Mouse (Mus musculus) stomach, embryonic 16.5 days (tissue): Measurements from ENCODE around the gene Cdhr1. TPM values are rescaled to one million over a fixed set of nuclear protein-coding genes. Genes with fewer than 3 reads are reported as not detected.
A peak's percentile ranks its signal among the peaks of the same experiment; 100 is the strongest.

ENCODE experiments used
- ATAC-seq: fragments of 200-750 bp; cut with Nextera tagmentation; 2 replicates; pipeline ENCODE4 v1.8.0; 2017; ENCODE audit warnings: moderate number of reproducible peaks, moderate TSS enrichment; ENCODE audit not compliant: insufficient read depth, low FRiP score
- H3K27ac ChIP-seq: fragments of 300-500 bp; sonication (generic); 2 replicates; pipeline ENCODE4 v1.5.1; 2014; ENCODE audit warnings: low read length
- H3K27me3 ChIP-seq: fragments of 300-500 bp; sonication (generic); 2 replicates; pipeline ENCODE4 v1.6.1; 2014; ENCODE audit warnings: low read length, control low read depth, mixed read lengths; ENCODE audit not compliant: control insufficient read depth, insufficient read depth
- H3K36me3 ChIP-seq: fragments of 300-500 bp; sonication (generic); 2 replicates; pipeline ENCODE4 v1.6.1; 2014; ENCODE audit warnings: low read length; ENCODE audit not compliant: control insufficient read depth, insufficient read depth
- H3K4me1 ChIP-seq: fragments of 300-500 bp; sonication (generic); 2 replicates; pipeline ENCODE4 v1.6.1; 2014; ENCODE audit warnings: low read length, control low read depth, mixed read lengths; ENCODE audit not compliant: control insufficient read depth, insufficient read depth
- H3K4me2 ChIP-seq: fragments of 300-500 bp; sonication (generic); 2 replicates; pipeline ENCODE4 v1.6.1; 2014; ENCODE audit warnings: low read depth, low read length, mixed read lengths
- H3K4me3 ChIP-seq: fragments of 300-500 bp; sonication (generic); replicated peaks from 2 replicates; pipeline ENCODE4 v1.5.1; 2014; ENCODE audit warnings: mild to moderate bottlenecking, low read length
- H3K9ac ChIP-seq: fragments of 300-500 bp; sonication (generic); 2 replicates; pipeline ENCODE4 v1.6.1; 2014; ENCODE audit warnings: low read length
- H3K9me3 ChIP-seq: fragments of 300-500 bp; sonication (generic); replicated peaks from 2 replicates; pipeline ENCODE4 v1.6.1; 2016; ENCODE audit warnings: low read length, control low read depth; ENCODE audit not compliant: control insufficient read depth
- WGBS: fragments of 180-500 bp; shearing (Covaris S2); extraction: QIAGEN DNeasy Blood & Tissue Kit; methylation state at CpG from one replicate; pipeline ENCODE4 v1.1.7; 2014; 5-methylcytosine and 5-hydroxymethylcytosine counted together
- polyA plus RNA-seq: library from polyadenylated mRNA; unstranded; fragments of >200 nt; fragmentation: Nextera tagmentation; extraction: Ambion mirVana; gene quantifications from 2 replicates; pipeline ENCODE4 v1.2.1, GENCODE M21; 2015

Cdhr1 gene
- polyA plus RNA-seq, 1 experiment from 2014 or later = 0.27 TPM

DNA sequence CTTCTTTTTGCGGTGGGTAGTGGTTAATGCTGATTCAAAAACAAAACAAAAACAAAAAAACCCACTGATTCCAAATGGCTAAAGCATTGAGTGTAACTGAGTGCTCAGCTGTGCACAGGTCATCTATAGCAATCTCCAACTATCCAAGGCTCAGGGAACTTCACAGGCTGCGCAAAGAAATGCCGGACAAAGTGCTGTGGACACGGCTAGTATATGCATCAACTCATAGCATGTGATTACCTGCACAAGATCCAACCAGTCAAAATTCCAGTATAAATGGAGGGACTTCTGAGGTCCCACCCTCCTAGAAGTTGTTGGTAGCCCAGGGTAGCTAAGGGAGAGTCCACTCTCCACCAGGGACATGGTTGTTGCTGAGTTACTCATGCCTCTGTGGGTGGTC, 21.1 kb upstream of the Cdhr1 start:
- Histone ChIP-seq H3K4me3 (no peak overlapping the region), H3K4me1 (no peaks in the 10 kb centered on the region), H3K9ac (no peak overlapping the region), H3K27ac (no peak overlapping the region), H3K36me3 (peaks cover 6% of the 10 kb centered on the region; the same call in 1 of the 2 replicates), H3K4me2 (no peak overlapping the region), H3K9me3 (no peaks in the 10 kb centered on the region), H3K27me3 (no peaks in the 10 kb centered on the region)
- no peak for ATAC-seq
- WGBS = 90% methylated on average over 4 of the region's 4 CpGs

DNA sequence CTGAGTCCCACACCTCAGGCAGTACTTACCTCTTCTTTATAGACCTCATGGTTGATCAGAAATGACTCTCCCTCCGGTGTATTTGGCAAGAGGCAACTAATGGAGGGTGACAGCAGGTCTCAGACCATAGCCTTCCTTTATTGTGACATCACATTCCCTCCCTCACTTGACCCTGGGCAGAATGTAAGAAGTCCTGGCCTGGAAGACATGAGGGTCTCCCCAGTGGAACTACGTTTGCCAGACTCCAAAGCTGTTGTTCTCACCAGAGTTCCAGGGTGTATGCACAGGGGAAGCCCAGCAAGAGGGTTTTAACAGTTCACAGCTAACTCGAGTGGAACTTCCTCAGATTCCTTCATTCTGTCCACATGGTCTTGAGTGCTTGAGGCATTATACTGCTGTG, 15.8 kb upstream of the Cdhr1 start, which contains the start of gene 2610528A11Rik:
TSS of gene 2610528A11Rik (minus strand) at position 101 of the 400 bp plus-strand sequence.
- ATAC-seq = no peak
- Histone ChIP-seq H3K9me3 (no peaks in the 10 kb centered on the region), H3K4me3 (no peak within 1 kb of the TSS), H3K9ac (no peak within 1 kb of the TSS), H3K4me2 (no peak within 1 kb of the TSS), H3K36me3 (no peaks in the 10 kb centered on the region), H3K27me3 (no peaks in the 10 kb centered on the region), H3K27ac (no peak within 1 kb of the TSS), H3K4me1 (no peaks in the 10 kb centered on the region)
- 73% methylated on average over 3 of the region's 3 CpGs for WGBS

GRCm38 (mm10) chr14:37112931-37113330, 14.8 kb upstream of the Cdhr1 start:
- no peak overlapping the region for H3K27ac ChIP-seq
- no peaks in the 10 kb centered on the region for H3K36me3 ChIP-seq
- no peaks in the 10 kb centered on the region for H3K27me3 ChIP-seq
- WGBS = 88% methylated on average over 7 of the region's 7 CpGs
- no peak overlapping the region for H3K4me3 ChIP-seq
- H3K4me1 ChIP-seq = no peaks in the 10 kb centered on the region
- no peak for ATAC-seq
- no peak overlapping the region for H3K4me2 ChIP-seq
- no peaks in the 10 kb centered on the region for H3K9me3 ChIP-seq
- no peak overlapping the region for H3K9ac ChIP-seq

DNA sequence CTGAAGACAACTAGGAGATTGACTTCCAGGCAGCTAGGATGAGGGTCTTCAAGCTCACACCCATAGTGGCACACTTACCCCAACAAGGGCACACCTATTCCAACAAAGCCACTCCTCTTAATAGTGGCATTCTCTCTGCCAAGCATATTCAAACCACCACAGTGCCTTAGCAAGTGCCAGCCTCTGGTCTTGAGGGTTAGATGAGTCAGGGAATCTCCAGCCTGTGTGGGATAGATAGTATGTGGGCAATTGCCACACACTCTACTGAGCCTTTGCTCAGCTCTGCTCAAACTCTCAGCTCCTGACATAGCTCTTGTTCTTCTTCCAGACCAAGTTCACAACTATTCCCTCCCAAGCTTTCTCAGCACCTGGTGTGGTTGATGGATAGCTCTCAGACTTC, 13.2 kb upstream of the Cdhr1 start:
- Histone ChIP-seq H3K4me2 (no peak overlapping the region), H3K9ac (no peak overlapping the region), H3K27me3 (no peaks in the 10 kb centered on the region), H3K4me1 (no peaks in the 10 kb centered on the region), H3K27ac (no peak overlapping the region), H3K36me3 (no peaks in the 10 kb centered on the region), H3K9me3 (no peaks in the 10 kb centered on the region), H3K4me3 (no peak overlapping the region)
- ATAC-seq = no peak

DNA sequence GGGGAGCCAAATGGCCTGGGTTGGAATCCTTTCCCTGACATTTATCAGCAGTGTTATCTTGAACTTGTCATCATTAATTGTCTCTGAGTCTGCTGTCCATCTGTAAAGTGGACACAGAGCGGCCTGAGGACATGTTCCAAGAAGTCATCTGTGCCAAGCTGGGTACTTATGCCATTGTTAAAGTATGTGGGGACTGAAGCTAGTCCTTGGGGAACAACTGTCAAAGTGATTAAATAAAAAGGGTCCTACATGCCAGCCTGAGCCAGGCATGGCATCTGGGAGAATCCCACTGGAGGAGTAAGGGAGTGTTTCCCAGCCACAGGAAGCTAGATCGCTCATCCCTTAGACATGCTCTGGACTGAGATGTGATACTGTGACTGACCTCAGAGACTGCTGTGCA, 12.3 kb upstream of the Cdhr1 start:
- Histone ChIP-seq H3K4me3 (no peak overlapping the region), H3K9me3 (no peaks in the 10 kb centered on the region), H3K9ac (no peak overlapping the region), H3K36me3 (no peaks in the 10 kb centered on the region), H3K4me2 (no peak overlapping the region), H3K27me3 (no peaks in the 10 kb centered on the region), H3K27ac (no peak overlapping the region), H3K4me1 (no peaks in the 10 kb centered on the region)
- ATAC-seq = 0 out of 2 replicates have a peak, but pooled peaks have one; percentile 37
- 61% methylated on average over 2 of the region's 2 CpGs for WGBS

DNA sequence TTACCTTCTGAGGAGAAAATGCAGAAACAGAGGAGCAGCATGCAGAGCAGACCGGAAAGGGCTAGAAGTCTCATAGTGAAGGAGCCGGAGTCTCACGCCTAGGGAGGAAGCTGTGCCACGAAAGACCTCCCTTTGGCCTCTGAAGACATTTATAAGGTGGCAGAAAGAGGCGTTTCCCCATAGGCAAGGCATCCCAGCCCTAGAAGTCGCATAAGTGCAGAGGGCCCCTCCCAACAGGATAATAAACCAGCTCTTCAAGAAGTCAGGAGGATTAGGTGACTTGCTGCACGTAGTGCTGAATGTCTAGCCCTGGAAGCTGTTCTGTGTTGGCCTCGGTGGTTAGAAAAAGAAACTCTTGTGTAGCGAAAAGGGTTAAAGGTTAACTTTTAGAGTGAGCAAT, 11.8 kb upstream of the Cdhr1 start:
- H3K4me1 ChIP-seq = peaks cover 3% of the 10 kb centered on the region; the same call in 1 of the 2 replicates
- ATAC-seq = 0 out of 2 replicates have a peak, but pooled peaks have one; percentile 17
- H3K9ac ChIP-seq = no peak overlapping the region
- no peaks in the 10 kb centered on the region for H3K9me3 ChIP-seq
- H3K4me2 ChIP-seq = 0 out of 2 replicates have a peak overlapping the region, but pooled peaks have one; percentile 5
- WGBS = 35% methylated on average over 9 of the region's 9 CpGs
- H3K4me3 ChIP-seq = no peak overlapping the region
- no peak overlapping the region for H3K27ac ChIP-seq
- H3K36me3 ChIP-seq = no peaks in the 10 kb centered on the region
- H3K27me3 ChIP-seq = no peaks in the 10 kb centered on the region

DNA sequence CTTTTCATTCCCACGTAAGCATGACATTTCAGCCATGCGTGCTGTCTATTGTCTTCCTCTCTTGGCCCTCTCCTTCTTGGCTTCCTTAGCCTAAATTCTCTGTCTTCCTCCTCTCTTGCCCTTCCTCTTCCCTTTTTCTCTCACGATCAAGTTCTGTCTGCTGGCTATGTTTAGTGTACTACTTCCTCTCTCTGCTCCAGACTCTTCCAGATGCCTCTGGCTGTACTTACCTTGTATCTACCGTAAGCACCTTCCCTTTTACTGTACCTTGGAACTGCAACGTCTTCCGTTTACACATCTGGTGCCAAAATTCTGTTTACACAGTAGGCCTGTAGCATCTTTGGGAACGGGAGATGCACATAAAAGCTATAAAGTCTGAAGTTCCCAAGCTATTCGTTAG, 11.3 kb upstream of the Cdhr1 start:
- Histone ChIP-seq H3K9ac (no peak overlapping the region), H3K27ac (no peak overlapping the region), H3K4me3 (no peak overlapping the region), H3K4me2 (0 out of 2 replicates have a peak overlapping the region, but pooled peaks have one; percentile 5), H3K9me3 (no peaks in the 10 kb centered on the region), H3K4me1 (peaks cover 6% of the 10 kb centered on the region; the same call in 1 of the 2 replicates), H3K27me3 (no peaks in the 10 kb centered on the region), H3K36me3 (no peaks in the 10 kb centered on the region)
- 66% methylated on average over 8 of the region's 8 CpGs for WGBS
- ATAC-seq = no peak

- Histone ChIP-seq H3K36me3 (no peaks in the 10 kb centered on the region), H3K4me2 (no peak overlapping the region), H3K9ac (no peak overlapping the region), H3K27ac (no peak overlapping the region), H3K4me3 (no peak overlapping the region), H3K9me3 (no peaks in the 10 kb centered on the region), H3K4me1 (peaks cover 6% of the 10 kb centered on the region; the same call in 1 of the 2 replicates), H3K27me3 (no peaks in the 10 kb centered on the region)
- no peak for ATAC-seq
- 17% methylated on average over 7 of the region's 7 CpGs for WGBS
Measured at GRCm38 (mm10) chr14:37105846-37106245, 7.7 kb upstream of the Cdhr1 start.

DNA sequence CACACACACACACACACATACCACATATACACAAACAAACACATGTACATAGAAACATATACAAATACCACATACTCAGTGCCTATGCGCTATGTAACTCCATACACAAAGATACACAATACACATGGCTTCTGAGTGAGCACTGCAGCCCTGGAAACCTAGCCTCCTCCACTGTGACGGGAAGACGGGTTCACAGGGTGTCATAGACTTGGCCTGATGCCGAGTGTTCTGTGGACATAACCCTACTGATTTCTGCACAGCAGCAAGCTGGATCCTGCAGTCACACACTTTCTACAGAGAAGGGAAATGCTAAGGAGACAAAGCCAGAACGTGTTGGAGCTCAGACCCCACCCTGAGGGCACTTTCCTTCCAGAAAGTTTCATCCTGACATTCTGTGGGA, 6.6 kb upstream of the Cdhr1 start:
- H3K9me3 ChIP-seq = no peaks in the 10 kb centered on the region
- no peaks in the 10 kb centered on the region for H3K36me3 ChIP-seq
- no peak overlapping the region for H3K9ac ChIP-seq
- H3K4me2 ChIP-seq = no peak overlapping the region
- 31% methylated on average over 5 of the region's 5 CpGs for WGBS
- peaks cover 6% of the 10 kb centered on the region; the same call in 1 of the 2 replicates for H3K4me1 ChIP-seq
- no peaks in the 10 kb centered on the region for H3K27me3 ChIP-seq
- ATAC-seq = peak; percentile 66; the same call in 1 of the 2 replicates
- no peak overlapping the region for H3K4me3 ChIP-seq
- peak overlapping the region; percentile 55 for H3K27ac ChIP-seq
